Mouse (Mus musculus): ENCODE results near the gene Pbld2. TPM values are rescaled to one million over a fixed set of nuclear protein-coding genes. Genes with fewer than 3 reads are reported as not detected.

Gene Pbld2
- total and polyA plus RNA-seq, 3 experiments, result 0.19 to 0.72 (median 0.26) TPM

GRCm38 (mm10) chr10:63047751-63048150 lies 23.6 kb downstream of the Pbld2 start (continued):
- TF ChIP-seq MAX (IDR thresholded peaks at IDR 0.05; ENCODE audit: low read length) (no peak), NELFE (IDR thresholded peaks at IDR 0.05; ENCODE audit: low read depth, low read length) (no peak), USF1 (IDR thresholded peaks at IDR 0.05; ENCODE audit: low read depth, low read length) (no peak), KAT2A (IDR thresholded peaks at IDR 0.05; ENCODE audit: insufficient replicate concordance, low read length) (no peak)

DNA sequence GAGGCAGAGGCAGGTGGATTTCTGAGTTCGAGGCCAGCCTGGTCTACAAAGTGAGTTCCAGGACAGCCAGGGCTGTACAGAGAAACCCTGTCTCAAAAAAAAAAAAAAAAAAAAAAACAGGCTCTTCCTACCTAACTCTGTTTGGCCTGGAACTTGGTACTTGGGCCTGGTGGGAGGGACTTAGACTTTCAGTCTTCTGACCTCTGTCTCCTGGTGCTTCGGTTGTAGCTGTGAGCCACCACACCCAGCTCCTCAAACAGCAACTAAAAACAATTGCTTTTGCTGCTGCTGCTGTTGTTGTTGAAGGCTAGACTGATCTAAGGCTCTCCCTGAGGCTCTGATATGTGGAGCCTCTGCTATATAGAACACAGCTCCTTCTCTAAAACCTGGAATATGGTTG lies 25.0 kb downstream of the Pbld2 start:
- in situ Hi-C loops (cut with MboI; ENCODE audit: low pct_ligation_motif_present, low pct_unique_long_range_greater_than_20kb, low sequenced_read_pairs) (no loop called here), dilution Hi-C loops (cut with MboI; ENCODE audit: extremely low pct_ligation_motif_present, extremely low pct_unique_long_range_greater_than_20kb, low sequenced_read_pairs) (no loop called here)
- TF ChIP-seq RAD21 (IDR thresholded peaks at IDR 0.05; ENCODE audit: low read depth, low read length) (no peak), MXI1 (IDR thresholded peaks at IDR 0.05; ENCODE audit: low read depth, low read length) (no peak), ZC3H11A (IDR thresholded peaks at IDR 0.05; ENCODE audit: low read depth, low read length) (no peak), MAX (IDR thresholded peaks at IDR 0.05; ENCODE audit: low read length) (no peak), NELFE (IDR thresholded peaks at IDR 0.05; ENCODE audit: low read depth, low read length) (no peak), JUND (conservative IDR thresholded peaks at IDR 0.05; ENCODE audit: low read depth, low read length) (no peak), KAT2A (IDR thresholded peaks at IDR 0.05; ENCODE audit: insufficient replicate concordance, low read length) (no peak), MAFK (IDR thresholded peaks at IDR 0.05; ENCODE audit: insufficient replicate concordance, low read length) (no peak), SIN3A (IDR thresholded peaks at IDR 0.05; ENCODE audit: low read length) (no peak), MEF2A (IDR thresholded peaks at IDR 0.05; ENCODE audit: borderline replicate concordance, low read depth, low read length) (no peak), RCOR1 (conservative IDR thresholded peaks at IDR 0.05; ENCODE audit: low read depth, low read length) (no peak), ZMIZ1 (IDR thresholded peaks at IDR 0.05; ENCODE audit: low read depth, low read length) (no peak)

DNA sequence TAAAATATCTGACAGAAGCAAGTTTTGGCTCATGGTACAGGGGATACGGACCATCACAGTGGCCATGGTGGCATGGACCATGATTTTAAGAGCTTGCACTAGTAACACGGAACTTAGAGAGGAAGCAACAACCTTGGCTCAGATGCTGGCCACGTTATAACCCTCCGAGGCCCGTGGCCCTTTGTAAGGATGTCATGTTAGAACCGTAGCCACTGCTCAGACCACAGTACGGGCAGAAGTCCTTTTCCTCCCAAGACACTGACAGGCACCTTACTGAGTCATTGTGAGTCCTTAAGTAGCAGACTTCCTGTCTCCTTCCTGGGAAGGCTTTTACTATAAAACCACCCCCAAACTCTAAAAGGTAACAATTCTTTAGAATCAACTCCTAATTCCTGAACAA lies 27.2 kb downstream of the Pbld2 start:
- Histone ChIP-seq H3K9ac (ENCODE audit: insufficient read depth, low read depth) (no peak overlapping the region), H3K27me3 (replicated peaks) (no peaks in the 10 kb centered on the region), H3K9me3 (replicated peaks; ENCODE audit: low read length) (no peaks in the 10 kb centered on the region), H3K36me3 (replicated peaks in 1 of 2; ENCODE audit: control insufficient read depth in 1 of 2, insufficient read depth in 1 of 2, low read length in 1 of 2) (no peaks in the 10 kb centered on the region), H3K27ac (ENCODE audit: insufficient read depth, low read depth) (no peak overlapping the region), H3K4me1 (ENCODE audit: control insufficient read depth in 1 of 2, insufficient read depth in 2 of 2) (peaks cover 9 to 29% of the 10 kb centered on the region in 2 experiments; a peak in 3 of 4 replicates), H3K79me2 (replicated peaks; ENCODE audit: control insufficient read depth, extremely low read depth, insufficient read depth, poor library complexity, severe bottlenecking) (no peaks in the 10 kb centered on the region), H3K4me2 (ENCODE audit: insufficient read depth, low read depth, poor library complexity, severe bottlenecking) (no peak overlapping the region), H3K4me3 (replicated peaks in 1 of 3; ENCODE audit: low read depth in 2 of 3, low read length in 2 of 3, poor library complexity in 1 of 3) (no peak overlapping the region)
- TF ChIP-seq POLR2A (IDR thresholded peaks at IDR 0.05; ENCODE audit: low read depth, low read length) (no peak), RCOR1 (conservative IDR thresholded peaks at IDR 0.05; ENCODE audit: low read depth, low read length) (no peak), ZMIZ1 (IDR thresholded peaks at IDR 0.05; ENCODE audit: low read depth, low read length) (no peak), TCF12 (IDR thresholded peaks at IDR 0.05; ENCODE audit: low read depth, low read length) (no peak), NELFE (IDR thresholded peaks at IDR 0.05; ENCODE audit: low read depth, low read length) (no peak), MYC (IDR thresholded peaks at IDR 0.05; ENCODE audit: low read depth, low read length) (no peak), GABPA (IDR thresholded peaks at IDR 0.05; ENCODE audit: insufficient replicate concordance, low read depth, low read length) (no peak), MAZ (IDR thresholded peaks at IDR 0.05; ENCODE audit: low read depth, low read length) (no peak), HCFC1 (IDR thresholded peaks at IDR 0.05; ENCODE audit: low read depth, low read length) (no peak), MXI1 (IDR thresholded peaks at IDR 0.05; ENCODE audit: low read depth, low read length) (no peak), CHD2 (IDR thresholded peaks at IDR 0.05; ENCODE audit: low read length) (no peak), ELF1 (IDR thresholded peaks at IDR 0.05; ENCODE audit: low read depth, low read length) (no peak), ZKSCAN1 (IDR thresholded peaks at IDR 0.05; ENCODE audit: borderline replicate concordance, low read depth, low read length) (no peak), MAFK (IDR thresholded peaks at IDR 0.05; ENCODE audit: insufficient replicate concordance, low read length) (no peak), USF2 (conservative IDR thresholded peaks at IDR 0.05; ENCODE audit: low read depth, low read length) (no peak)
- DNase-seq (ENCODE audit: extremely low read depth), result no peak
- in situ Hi-C loops (cut with MboI; ENCODE audit: low pct_ligation_motif_present, low pct_unique_long_range_greater_than_20kb, low sequenced_read_pairs) (no loop called here), dilution Hi-C loops (cut with MboI; ENCODE audit: extremely low pct_ligation_motif_present, extremely low pct_unique_long_range_greater_than_20kb, low sequenced_read_pairs) (no loop called here)

More for the DNA sequence above, 25.0 kb downstream of the Pbld2 start:
- no peak overlapping the region for H3K4me3 ChIP-seq (replicated peaks in 1 of 3; ENCODE audit: low read depth in 2 of 3, low read length in 2 of 3, poor library complexity in 1 of 3)
- peaks cover 9 to 29% of the 10 kb centered on the region in 2 experiments; a peak in 3 of 4 replicates for H3K4me1 ChIP-seq (ENCODE audit: control insufficient read depth in 1 of 2, insufficient read depth in 2 of 2)
- H3K9ac ChIP-seq (ENCODE audit: insufficient read depth, low read depth), result no peak overlapping the region
- no peak overlapping the region for H3K4me2 ChIP-seq (ENCODE audit: insufficient read depth, low read depth, poor library complexity, severe bottlenecking)
- DNase-seq (ENCODE audit: extremely low read depth), result no peak
- no peaks in the 10 kb centered on the region for H3K27me3 ChIP-seq (replicated peaks)
- H3K79me2 ChIP-seq (replicated peaks; ENCODE audit: control insufficient read depth, extremely low read depth, insufficient read depth, poor library complexity, severe bottlenecking), result no peaks in the 10 kb centered on the region
- no peaks in the 10 kb centered on the region for H3K36me3 ChIP-seq (replicated peaks in 1 of 2; ENCODE audit: control insufficient read depth in 1 of 2, insufficient read depth in 1 of 2, low read length in 1 of 2)
- no peak overlapping the region for H3K27ac ChIP-seq (ENCODE audit: insufficient read depth, low read depth)
- H3K9me3 ChIP-seq (replicated peaks; ENCODE audit: low read length), result no peaks in the 10 kb centered on the region

All from CH12.LX (cell line).